Mouse (Mus musculus): Measurements from ENCODE around the gene Arl6ip1. TPM values are rescaled to one million over a fixed set of nuclear protein-coding genes. Genes with fewer than 3 reads are reported as not detected.

Arl6ip1 gene
- polyA plus RNA-seq, 1 experiment from 2014 or later, result 409 TPM

- H3K9ac ChIP-seq, result peak overlapping the region; percentile 80
- ATAC-seq (ENCODE audit: insufficient number of reproducible peaks, low FRiP score, low TSS enrichment, low read depth), result peak; percentile 64
- under 1% methylated on average over 21 of the region's 21 CpGs for WGBS
- H3K36me3 ChIP-seq, result peaks cover 18% of the 10 kb centered on the region
- no peaks in the 10 kb centered on the region for H3K9me3 ChIP-seq (replicated peaks)
- H3K4me1 ChIP-seq, result peaks cover 28% of the 10 kb centered on the region
- no peaks in the 10 kb centered on the region for H3K27me3 ChIP-seq
- peak overlapping the region; percentile 91 for H3K27ac ChIP-seq (replicated peaks)
- H3K4me3 ChIP-seq (replicated peaks), result peak overlapping the region; percentile 84
- H3K4me2 ChIP-seq (replicated peaks), result peak overlapping the region; percentile 82
These were observed 485 bp downstream of the Arl6ip1 start for GRCm38 (mm10) chr7:118128925-118129429.

- no peak overlapping the region for H3K4me3 ChIP-seq (replicated peaks)
- H3K9me3 ChIP-seq (replicated peaks), result no peaks in the 10 kb centered on the region
- no peak overlapping the region for H3K9ac ChIP-seq
- peaks cover 28% of the 10 kb centered on the region for H3K4me1 ChIP-seq
- WGBS, result 76% methylated on average over 11 of the region's 11 CpGs
- ATAC-seq (ENCODE audit: insufficient number of reproducible peaks, low FRiP score, low TSS enrichment, low read depth), result no peak
- H3K36me3 ChIP-seq, result peaks cover 32% of the 10 kb centered on the region
- no peak overlapping the region for H3K4me2 ChIP-seq (replicated peaks)
- no peaks in the 10 kb centered on the region for H3K27me3 ChIP-seq
- no peak overlapping the region for H3K27ac ChIP-seq (replicated peaks)
These were observed 3.1 kb downstream of the Arl6ip1 start for GRCm38 (mm10) chr7:118126219-118126875.

DNA sequence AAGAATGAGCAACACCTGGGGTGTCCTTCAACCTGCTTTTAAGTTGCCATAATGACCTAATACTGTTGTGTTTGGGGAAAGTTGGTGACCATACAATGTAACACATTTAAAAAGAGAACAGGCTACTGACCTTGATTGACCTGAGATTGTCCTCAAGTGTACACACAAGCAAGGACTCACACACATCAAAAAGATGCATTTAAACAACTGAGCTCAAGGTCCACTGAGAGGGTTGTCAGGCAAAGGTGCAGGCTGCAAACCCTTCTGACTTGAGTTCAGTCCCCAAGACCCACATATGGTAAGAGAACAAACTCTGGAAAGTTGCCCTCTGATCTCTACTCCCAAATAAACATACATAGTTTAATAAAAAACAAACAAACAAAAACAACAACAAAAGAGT, 3.7 kb downstream of the Arl6ip1 start:
- H3K9me3 ChIP-seq (replicated peaks), result no peaks in the 10 kb centered on the region
- no peak overlapping the region for H3K4me2 ChIP-seq (replicated peaks)
- no peak for ATAC-seq (ENCODE audit: insufficient number of reproducible peaks, low FRiP score, low TSS enrichment, low read depth)
- no peak overlapping the region for H3K9ac ChIP-seq
- peaks cover 28% of the 10 kb centered on the region for H3K4me1 ChIP-seq
- no peak overlapping the region for H3K27ac ChIP-seq (replicated peaks)
- H3K27me3 ChIP-seq, result no peaks in the 10 kb centered on the region
- peaks cover 37% of the 10 kb centered on the region for H3K36me3 ChIP-seq
- no peak overlapping the region for H3K4me3 ChIP-seq (replicated peaks)

GRCm38 (mm10) chr7:118123512-118124411, 5.7 kb downstream of the Arl6ip1 start:
- no peak overlapping the region for H3K9ac ChIP-seq
- WGBS, result 91% methylated on average over 4 of the region's 4 CpGs

DNA sequence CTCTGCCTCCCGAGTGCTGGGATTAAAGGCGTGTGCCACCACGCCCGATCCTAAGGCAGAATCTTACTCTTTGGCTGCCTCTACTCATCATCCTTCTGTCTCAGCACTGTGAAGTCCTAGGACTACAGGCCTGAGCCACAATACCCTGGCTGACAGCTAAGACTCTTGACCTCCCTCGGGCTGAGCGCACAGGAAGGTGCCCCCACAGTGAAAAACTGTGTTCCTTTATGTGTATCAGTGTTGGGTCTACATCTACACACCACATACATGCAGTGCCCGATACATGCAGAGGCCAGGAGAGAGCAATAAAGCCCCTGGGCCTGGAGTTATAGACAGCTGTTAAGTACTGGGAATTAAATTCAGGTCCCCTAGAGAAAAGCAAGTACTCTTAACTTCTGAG, 7.2 kb downstream of the Arl6ip1 start:
- Histone ChIP-seq H3K27me3 (no peaks in the 10 kb centered on the region), H3K9ac (no peak overlapping the region)
- ATAC-seq (ENCODE audit: insufficient number of reproducible peaks, low FRiP score, low TSS enrichment, low read depth), result no peak

More at GRCm38 (mm10) chr7:118123512-118124411, 5.7 kb downstream of the Arl6ip1 start:
- Histone ChIP-seq H3K36me3 (peaks cover 55% of the 10 kb centered on the region), H3K27me3 (no peaks in the 10 kb centered on the region), H3K4me2 (replicated peaks) (no peak overlapping the region), H3K4me3 (replicated peaks) (no peak overlapping the region), H3K27ac (replicated peaks) (no peak overlapping the region), H3K9me3 (replicated peaks) (no peaks in the 10 kb centered on the region), H3K4me1 (peaks cover 23% of the 10 kb centered on the region)
- ATAC-seq (ENCODE audit: insufficient number of reproducible peaks, low FRiP score, low TSS enrichment, low read depth), result no peak

GRCm38 (mm10) chr7:118120654-118121053, 8.8 kb downstream of the Arl6ip1 start:
- Histone ChIP-seq H3K4me3 (replicated peaks) (no peak overlapping the region), H3K4me2 (replicated peaks) (no peak overlapping the region), H3K36me3 (peaks cover 48% of the 10 kb centered on the region), H3K27ac (replicated peaks) (no peak overlapping the region), H3K27me3 (no peaks in the 10 kb centered on the region), H3K9ac (no peak overlapping the region), H3K9me3 (replicated peaks) (no peaks in the 10 kb centered on the region), H3K4me1 (no peaks in the 10 kb centered on the region)
- ATAC-seq (ENCODE audit: insufficient number of reproducible peaks, low FRiP score, low TSS enrichment, low read depth), result no peak
- 63% methylated on average over 1 of the region's 1 CpGs for WGBS

More for the DNA sequence above, 7.2 kb downstream of the Arl6ip1 start:
- peaks cover 59% of the 10 kb centered on the region for H3K36me3 ChIP-seq
- 97% methylated on average over 7 of the region's 7 CpGs for WGBS
- no peaks in the 10 kb centered on the region for H3K9me3 ChIP-seq (replicated peaks)
- no peak overlapping the region for H3K4me3 ChIP-seq (replicated peaks)
- no peak overlapping the region for H3K4me2 ChIP-seq (replicated peaks)
- H3K27ac ChIP-seq (replicated peaks), result no peak overlapping the region
- peaks cover 11% of the 10 kb centered on the region for H3K4me1 ChIP-seq

DNA sequence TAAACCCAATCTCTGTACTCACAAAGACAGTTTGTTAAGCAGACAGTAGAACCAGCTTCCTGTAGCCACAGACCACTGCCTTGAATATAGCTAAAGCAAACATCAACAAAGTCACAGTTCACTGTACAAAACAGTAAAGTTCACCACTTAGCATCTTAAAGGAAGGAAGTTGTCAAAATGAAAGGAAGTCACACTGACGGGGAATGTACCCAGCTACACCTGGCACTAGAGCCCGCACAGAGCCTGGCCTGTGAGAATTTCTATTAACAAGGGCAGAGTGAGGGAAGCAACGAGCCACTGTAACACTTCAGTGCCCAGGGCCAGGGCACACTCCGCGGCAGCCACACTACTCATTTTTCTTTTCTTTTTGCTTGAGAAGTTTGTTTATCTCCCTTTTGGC, 9.5 kb downstream of the Arl6ip1 start:
- 83% methylated on average over 5 of the region's 5 CpGs for WGBS
- no peak overlapping the region for H3K4me2 ChIP-seq (replicated peaks)
- H3K27me3 ChIP-seq, result no peaks in the 10 kb centered on the region
- no peak overlapping the region for H3K9ac ChIP-seq
- H3K9me3 ChIP-seq (replicated peaks), result no peaks in the 10 kb centered on the region
- no peak overlapping the region for H3K4me3 ChIP-seq (replicated peaks)
- peaks cover 48% of the 10 kb centered on the region for H3K36me3 ChIP-seq
- H3K27ac ChIP-seq (replicated peaks), result no peak overlapping the region
- no peak for ATAC-seq (ENCODE audit: insufficient number of reproducible peaks, low FRiP score, low TSS enrichment, low read depth)
- H3K4me1 ChIP-seq, result no peaks in the 10 kb centered on the region

DNA sequence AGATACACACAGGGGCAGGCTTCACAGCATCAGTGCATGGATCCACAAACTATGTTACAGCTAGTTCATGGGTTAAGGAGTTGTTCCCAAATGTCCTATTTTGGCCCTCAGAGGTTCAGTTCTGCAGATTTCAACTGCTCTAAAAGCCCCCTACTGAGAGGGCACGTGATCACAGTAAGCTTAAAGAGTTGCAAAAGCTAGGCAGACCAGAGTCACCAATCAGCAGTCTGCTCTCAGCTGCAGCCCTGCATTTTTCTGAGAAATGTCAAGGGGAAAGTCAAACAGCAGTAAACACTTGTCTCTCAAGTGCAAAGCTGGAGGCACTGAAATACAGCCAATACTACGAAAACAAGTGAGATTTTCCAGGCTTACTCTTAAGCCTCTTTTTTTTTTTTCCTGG, 10.3 kb downstream of the Arl6ip1 start:
- WGBS, result 51% methylated on average over 2 of the region's 2 CpGs
- ATAC-seq (ENCODE audit: insufficient number of reproducible peaks, low FRiP score, low TSS enrichment, low read depth), result no peak
- H3K4me1 ChIP-seq, result peaks cover 6% of the 10 kb centered on the region
- H3K36me3 ChIP-seq, result peaks cover 47% of the 10 kb centered on the region
- H3K4me3 ChIP-seq (replicated peaks), result no peak overlapping the region
- H3K4me2 ChIP-seq (replicated peaks), result no peak overlapping the region
- no peaks in the 10 kb centered on the region for H3K9me3 ChIP-seq (replicated peaks)
- no peaks in the 10 kb centered on the region for H3K27me3 ChIP-seq
- H3K9ac ChIP-seq, result no peak overlapping the region
- H3K27ac ChIP-seq (replicated peaks), result no peak overlapping the region

GRCm38 (mm10) chr7:118118426-118118825, 11.0 kb downstream of the Arl6ip1 start:
- no peaks in the 10 kb centered on the region for H3K9me3 ChIP-seq (replicated peaks)
- no peak overlapping the region for H3K4me3 ChIP-seq (replicated peaks)
- no peak overlapping the region for H3K27ac ChIP-seq (replicated peaks)
- no peak overlapping the region for H3K4me2 ChIP-seq (replicated peaks)
- peaks cover 48% of the 10 kb centered on the region for H3K36me3 ChIP-seq
- ATAC-seq (ENCODE audit: insufficient number of reproducible peaks, low FRiP score, low TSS enrichment, low read depth), result no peak
- WGBS, result 76% methylated on average over 3 of the region's 3 CpGs
- no peak overlapping the region for H3K9ac ChIP-seq
- H3K27me3 ChIP-seq, result no peaks in the 10 kb centered on the region
- peaks cover 13% of the 10 kb centered on the region for H3K4me1 ChIP-seq

- Histone ChIP-seq H3K36me3 (peaks cover 51% of the 10 kb centered on the region), H3K4me1 (peaks cover 21% of the 10 kb centered on the region), H3K27ac (replicated peaks) (no peak overlapping the region), H3K9me3 (replicated peaks) (no peaks in the 10 kb centered on the region), H3K4me2 (replicated peaks) (no peak overlapping the region), H3K4me3 (replicated peaks) (no peak overlapping the region), H3K27me3 (no peaks in the 10 kb centered on the region), H3K9ac (no peak overlapping the region)
- ATAC-seq (ENCODE audit: insufficient number of reproducible peaks, low FRiP score, low TSS enrichment, low read depth), result no peak
- 42% methylated on average over 4 of the region's 4 CpGs for WGBS
These were observed 11.8 kb downstream of the Arl6ip1 start for GRCm38 (mm10) chr7:118117539-118118210.
